Mouse (Mus musculus) megakaryocyte progenitor cell, adult 5-6 weeks (primary cell): Measurements from ENCODE around the gene Emg1. TPM values are rescaled to one million over a fixed set of nuclear protein-coding genes. Genes with fewer than 3 reads are reported as not detected.
"Not testable (repeated sequence)": the region's sequence is repeated elsewhere in the genome, so short reads cannot be mapped to it uniquely, and the experiment has no call there.

ENCODE experiments used
- ATAC-seq: replicated peaks from 2 replicates; pipeline ENCODE4 v1.8.0; 2016; ENCODE audit warnings: mild to moderate bottlenecking, moderate TSS enrichment, inconsistent platforms; ENCODE audit not compliant: poor library complexity
- total RNA-seq, 2 experiments: library from RNA; stranded (forward) in 1 of 2; stranded (reverse) in 1 of 2; fragments of 157-497, 149-512 nt in 1 of 2; fragments of 200-1000 nt in 1 of 2; gene quantifications; 2 replicates each; pipeline versions ENCODE4 v1.2.3 to v1.2.4; 2015 to 2017

The Emg1 gene
- total RNA-seq, 2 experiments from 2014 or later: 205 to 317 TPM

- ATAC-seq: no peak
These were observed 940 bp upstream of the Emg1 start for GRCm38 (mm10) chr6:124712918-124713317.

- no peak for ATAC-seq
These were observed 3.6 kb downstream of the Emg1 start for GRCm38 (mm10) chr6:124708289-124708889.

- ATAC-seq: no peak
These were observed 5.8 kb downstream of the Emg1 start for GRCm38 (mm10) chr6:124706061-124706627.

- no peak for ATAC-seq
These were observed 7.6 kb downstream of the Emg1 start for GRCm38 (mm10) chr6:124704417-124704816.

GRCm38 (mm10) chr6:124703789-124704188 is 8.2 kb downstream of the Emg1 start:
- no peak for ATAC-seq

GRCm38 (mm10) chr6:124702784-124703103 is 9.2 kb downstream of the Emg1 start:
- peak; percentile 92 for ATAC-seq

GRCm38 (mm10) chr6:124702102-124702783 is 9.7 kb downstream of the Emg1 start:
- 0 out of 2 replicates have a peak, but pooled peaks have one; percentile 18 for ATAC-seq

- peak; percentile 28; the same call in 1 of the 2 replicates for ATAC-seq
These were observed 10.6 kb downstream of the Emg1 start for GRCm38 (mm10) chr6:124701338-124701737.

- ATAC-seq: no peak
These were observed 11.9 kb downstream of the Emg1 start for GRCm38 (mm10) chr6:124699962-124700610.

GRCm38 (mm10) chr6:124699366-124699765 is 12.6 kb downstream of the Emg1 start:
- no peak for ATAC-seq

GRCm38 (mm10) chr6:124698751-124699150 is 13.2 kb downstream of the Emg1 start:
- ATAC-seq: no peak

- ATAC-seq: no peak
These were observed 15.4 kb downstream of the Emg1 start for GRCm38 (mm10) chr6:124696441-124697150.

GRCm38 (mm10) chr6:124694166-124694955 is 17.6 kb downstream of the Emg1 start:
- peak; percentile 83 for ATAC-seq

- ATAC-seq: no peak
These were observed 18.6 kb downstream of the Emg1 start for GRCm38 (mm10) chr6:124693243-124693981.

GRCm38 (mm10) chr6:124690517-124690916 is 21.5 kb downstream of the Emg1 start:
- ATAC-seq: no peak

GRCm38 (mm10) chr6:124689011-124689410 is 23.0 kb downstream of the Emg1 start:
- ATAC-seq: no peak

- peak; percentile 28 for ATAC-seq
These were observed 23.7 kb downstream of the Emg1 start for GRCm38 (mm10) chr6:124688151-124688758.

- ATAC-seq: not testable (repeated sequence)
These were observed 25.3 kb downstream of the Emg1 start for GRCm38 (mm10) chr6:124686644-124687043.
